ENCODE assay signal across 8 mouse cellular contexts in the genomic region with DNA sequence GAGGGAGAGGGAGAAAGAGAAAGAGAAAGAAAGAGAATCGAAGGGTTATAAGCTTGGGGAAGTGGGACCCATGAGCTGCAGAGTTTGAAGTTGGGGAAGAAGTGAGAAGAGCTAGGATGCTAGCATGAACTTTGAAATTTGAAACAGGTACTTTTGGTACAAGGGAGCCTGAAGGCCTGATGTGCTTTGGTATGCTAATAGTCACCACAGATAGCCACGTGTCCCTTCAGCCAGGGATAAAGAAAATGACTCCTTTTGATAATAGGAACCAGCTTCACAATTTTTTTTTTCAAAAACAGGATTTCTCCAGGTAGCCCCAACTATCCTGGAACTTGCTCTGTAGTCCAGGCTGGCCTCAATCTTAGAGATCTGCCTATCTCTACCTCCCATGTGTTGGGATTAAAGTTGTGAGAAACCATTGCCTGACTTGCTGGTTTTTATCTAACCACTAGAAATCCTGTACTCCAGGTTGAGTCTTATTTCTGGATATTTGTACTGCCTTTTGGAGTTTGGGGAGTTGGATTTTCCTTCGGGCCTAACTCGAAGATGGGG. TPM values are rescaled to one million over a fixed set of nuclear protein-coding genes. Genes with fewer than 3 reads are reported as not detected.
A peak's percentile ranks its signal among the peaks of the same experiment; 100 is the strongest.
DNase-seq lines count a peak whose midpoint lies in the region; ATAC-seq lines count a peak whose summit lies in the region.

No protein-coding gene starts in this region.

- no peak for ATAC-seq in megakaryocyte, adult 5-6 weeks (ENCODE audit: poor library complexity, severe bottlenecking)
- no peak for ATAC-seq in liver, embryonic 12.5 days

- peak; percentile 47 for DNase-seq in cerebellum, adult 9-10 months
- DNase-seq in cerebellum, postnatal 36 days = no peak
- no peak for DNase-seq in adrenal gland, postnatal 36 days
- no peak for DNase-seq in cerebellum, adult 11-12 months
- DNase-seq in thymus, postnatal 10 days (ENCODE audit: low spot score in 2 of 2) = no peak

- H3K27me3 ChIP-seq in megakaryocyte, embryonic 14.5 days (replicated peaks) = no peaks in the 10 kb centered on the region
- H3K27me3 ChIP-seq in liver, embryonic 12.5 days (replicated peaks) = no peaks in the 10 kb centered on the region

- no peaks in the 10 kb centered on the region for H3K9me3 ChIP-seq in megakaryocyte, embryonic 14.5 days
- H3K9me3 ChIP-seq in liver, embryonic 12.5 days (replicated peaks) = no peaks in the 10 kb centered on the region

- peak overlapping the region; percentile 85 for H3K27ac ChIP-seq in liver, embryonic 12.5 days

- H3K36me3 ChIP-seq in megakaryocyte, embryonic 14.5 days (replicated peaks; ENCODE audit: low read length) = peaks cover 12% of the 10 kb centered on the region
- H3K36me3 ChIP-seq in liver, embryonic 12.5 days = peaks cover 11% of the 10 kb centered on the region

- H3K4me2 ChIP-seq in liver, embryonic 12.5 days = peak overlapping the region; percentile 83

- peak overlapping the region; percentile 82; the same call in 1 of the 2 replicates for H3K9ac ChIP-seq in liver, embryonic 12.5 days

- peaks cover 55% of the 10 kb centered on the region for H3K4me1 ChIP-seq in megakaryocyte, embryonic 14.5 days
- peaks cover 64% of the 10 kb centered on the region for H3K4me1 ChIP-seq in liver, embryonic 12.5 days

- H3K4me3 ChIP-seq in megakaryocyte, embryonic 14.5 days (replicated peaks) = peak overlapping the region; percentile 95
- peak overlapping the region; percentile 78 for H3K4me3 ChIP-seq in liver, embryonic 12.5 days

- WGBS in liver, embryonic 12.5 days (ENCODE audit: insufficient replicate concordance) = 41% methylated on average over 4 of the region's 4 CpGs

RNA-seq across cellular contexts. Expression of gene Coro7, which starts 3.1 kb away (rescaled TPM):
- 62.1 and 104 TPM in 2 replicates for polyA plus RNA-seq in megakaryocyte, embryonic 14.5 days (2012; ENCODE audit: insufficient read depth, low replicate concordance)
- total RNA-seq in megakaryocyte, adult 5-6 weeks (2015) = 68.6 and 74.5 TPM in 2 replicates
- 40.2 and 49.1 TPM in 2 replicates for total RNA-seq in megakaryocyte, adult 5-6 weeks (2017)
- 11.3 and 11.9 TPM in 2 replicates for polyA plus RNA-seq in liver, embryonic 12.5 days (2016; fragmentation: Nextera tagmentation; extraction: Ambion mirVana)
- total RNA-seq in adrenal gland, postnatal 36 days (2021) = 10 to 100 TPM; 24.6 to 25.1 TPM

RNA-seq across cellular contexts. Expression of gene Nmral1, which starts 36.5 kb away (rescaled TPM):
- 3.2 TPM in 1 of 2 replicates, not detected in the other for polyA plus RNA-seq in megakaryocyte, embryonic 14.5 days (2012; ENCODE audit: insufficient read depth, low replicate concordance)
- total RNA-seq in megakaryocyte, adult 5-6 weeks (2015) = 45.6 and 46.1 TPM in 2 replicates
- total RNA-seq in megakaryocyte, adult 5-6 weeks (2017) = 43.5 and 47.8 TPM in 2 replicates
- polyA plus RNA-seq in liver, embryonic 12.5 days (2016; fragmentation: Nextera tagmentation; extraction: Ambion mirVana) = 50.0 and 53.0 TPM in 2 replicates
- total RNA-seq in adrenal gland, postnatal 36 days (2021) = 1 to 10 TPM; 3.9 to 4.0 TPM

RNA-seq across cellular contexts. Expression of gene Dnaja3, which starts 42.9 kb away (rescaled TPM):
- polyA plus RNA-seq in megakaryocyte, embryonic 14.5 days (2012; ENCODE audit: insufficient read depth, low replicate concordance) = 3.1 and 5.3 TPM in 2 replicates
- total RNA-seq in megakaryocyte, adult 5-6 weeks (2015) = 10.1 and 11.9 TPM in 2 replicates
- total RNA-seq in megakaryocyte, adult 5-6 weeks (2017) = 26.1 and 27.8 TPM in 2 replicates
- 69.2 and 74.2 TPM in 2 replicates for polyA plus RNA-seq in liver, embryonic 12.5 days (2016; fragmentation: Nextera tagmentation; extraction: Ambion mirVana)
- 100 to 1,000 TPM; 118 to 143 TPM for total RNA-seq in adrenal gland, postnatal 36 days (2021)

RNA-seq across cellular contexts. Expression of gene Vasn, which starts 43.0 kb away (rescaled TPM):
- polyA plus RNA-seq in megakaryocyte, embryonic 14.5 days (2012; ENCODE audit: insufficient read depth, low replicate concordance) = 0.58 TPM in 1 of 2 replicates, not detected in the other
- total RNA-seq in megakaryocyte, adult 5-6 weeks (2015) = not detected in 2 replicates
- total RNA-seq in megakaryocyte, adult 5-6 weeks (2017) = 0.12 TPM in 1 of 2 replicates, not detected in the other
- polyA plus RNA-seq in liver, embryonic 12.5 days (2016; fragmentation: Nextera tagmentation; extraction: Ambion mirVana) = 4.7 and 5.0 TPM in 2 replicates
- 10 to 100 TPM in 1 of 2 experiments, 1 to 10 TPM in 1; 8.9 to 15.1 TPM for total RNA-seq in adrenal gland, postnatal 36 days (2021)

RNA-seq across cellular contexts. Expression of gene Hmox2, which starts 43.5 kb away (rescaled TPM):
- polyA plus RNA-seq in megakaryocyte, embryonic 14.5 days (2012; ENCODE audit: insufficient read depth, low replicate concordance) = 4.3 and 14.6 TPM in 2 replicates
- 74.5 and 91.4 TPM in 2 replicates for total RNA-seq in megakaryocyte, adult 5-6 weeks (2015)
- total RNA-seq in megakaryocyte, adult 5-6 weeks (2017) = 89.6 and 108 TPM in 2 replicates
- 40.9 and 42.5 TPM in 2 replicates for polyA plus RNA-seq in liver, embryonic 12.5 days (2016; fragmentation: Nextera tagmentation; extraction: Ambion mirVana)
- total RNA-seq in adrenal gland, postnatal 36 days (2021) = 100 to 1,000 TPM in 1 of 2 experiments, 10 to 100 TPM in 1; 57.3 to 106 TPM

Comparison
In these comparisons a context has a peak if more than half of its experiments do, and no peak if none do; other contexts are left out.
1. RNA of gene Nmral1, which starts 36.5 kb away (total RNA-seq): 43.5 to 47.8 TPM in megakaryocyte, adult 5-6 weeks; 3.9 to 4.0 TPM in adrenal gland, postnatal 36 days; every median in the first group is over 4 times any median in the second.
2. RNA of gene Dnaja3, which starts 42.9 kb away (total RNA-seq): 118 to 143 TPM in adrenal gland, postnatal 36 days; 10.1 to 27.8 TPM in megakaryocyte, adult 5-6 weeks; every median in the first group is over 4 times any median in the second.